Mouse (Mus musculus): Measurements from ENCODE around the gene Fam168a. TPM values are rescaled to one million over a fixed set of nuclear protein-coding genes. Genes with fewer than 3 reads are reported as not detected.

The Fam168a gene
- polyA plus RNA-seq (2012; rRNA removed), result 31.8 and 38.7 TPM in 2 replicates

DNA sequence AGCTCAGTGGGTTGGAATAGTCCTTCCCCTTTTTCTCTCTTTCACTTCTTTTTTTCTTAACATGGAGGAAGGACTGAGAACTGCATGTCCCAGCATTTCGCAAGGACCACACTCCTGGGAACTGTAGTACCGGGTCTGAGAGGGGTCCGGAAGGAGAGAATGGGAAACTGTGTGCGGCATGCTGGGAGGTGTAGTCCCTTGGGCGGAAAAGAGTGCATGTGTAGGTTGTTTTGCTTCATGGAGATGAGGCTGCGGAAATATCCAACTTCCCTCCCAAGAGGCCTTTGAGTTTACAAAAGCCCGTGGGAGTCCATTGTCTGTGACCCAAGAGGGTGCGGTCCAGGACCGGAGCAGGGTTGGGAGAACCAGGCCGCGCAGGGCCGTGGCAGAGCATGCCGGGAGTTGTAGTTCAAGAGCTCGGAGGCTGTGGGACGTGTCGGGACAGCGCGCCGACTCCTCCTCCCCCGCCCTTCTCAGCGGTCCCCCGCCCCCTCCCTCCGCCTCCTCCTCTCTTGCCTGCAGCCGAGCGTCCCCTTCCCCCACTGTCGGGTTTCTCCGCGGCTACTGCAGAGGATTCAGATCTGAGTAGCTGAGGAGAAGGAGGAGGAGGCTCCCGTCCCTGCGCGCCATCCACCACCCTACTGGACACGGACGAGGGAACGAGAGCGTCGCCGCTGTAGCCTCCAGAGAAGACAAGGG lies at the start of gene Fam168a:
TSS of gene Fam168a (plus strand) at position 493 of the 699 bp plus-strand sequence.
- peak; percentile 74 for DNase-seq (ENCODE audit: low spot score)

DNA sequence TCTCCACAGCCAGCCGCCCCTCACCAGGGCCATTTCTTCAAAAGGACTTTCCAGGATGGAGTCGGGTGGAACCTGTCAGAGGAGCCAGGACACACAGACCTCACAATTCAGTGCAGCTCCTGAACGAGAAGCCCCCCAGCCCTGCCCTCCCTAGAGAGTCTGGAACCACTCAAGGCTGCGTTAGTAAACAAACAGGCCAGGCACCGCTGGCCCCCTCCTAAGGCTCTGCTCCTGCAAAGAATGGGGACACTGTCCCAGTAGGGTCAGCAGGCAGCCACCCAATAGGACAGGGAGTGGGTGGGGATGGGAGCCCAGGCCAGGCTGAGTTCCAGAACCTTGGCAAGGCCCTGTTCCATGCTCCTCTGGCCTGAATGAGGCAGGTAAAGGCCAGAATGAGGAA lies 49.7 kb upstream of the Fam168a start:
- DNase-seq (ENCODE audit: low spot score), result no peak

DNA sequence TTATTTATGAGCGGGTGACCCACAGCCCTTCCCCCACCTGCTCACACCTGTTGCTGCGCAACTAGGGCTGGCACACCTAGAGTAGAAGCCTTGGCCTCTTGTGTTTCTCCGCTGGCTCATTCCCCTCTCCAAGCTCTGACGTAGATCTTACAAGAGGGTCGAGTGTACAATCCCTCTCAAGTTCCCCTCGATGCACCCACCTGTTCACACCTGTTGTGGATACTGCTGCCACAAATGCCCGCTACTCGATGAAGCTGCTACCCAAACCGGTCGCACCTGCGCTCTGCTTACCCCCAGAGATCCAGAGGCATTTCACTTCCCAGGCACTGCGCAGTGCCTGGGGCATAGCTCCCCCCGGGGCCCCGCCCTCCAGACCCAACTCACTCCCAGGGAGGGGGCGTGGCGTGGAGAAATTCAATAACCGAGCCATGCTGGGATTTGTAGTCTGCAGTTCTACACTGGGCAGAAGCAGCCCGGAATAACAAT lies 48.3 kb upstream of the Fam168a start:
- no peak for DNase-seq (ENCODE audit: low spot score)

DNA sequence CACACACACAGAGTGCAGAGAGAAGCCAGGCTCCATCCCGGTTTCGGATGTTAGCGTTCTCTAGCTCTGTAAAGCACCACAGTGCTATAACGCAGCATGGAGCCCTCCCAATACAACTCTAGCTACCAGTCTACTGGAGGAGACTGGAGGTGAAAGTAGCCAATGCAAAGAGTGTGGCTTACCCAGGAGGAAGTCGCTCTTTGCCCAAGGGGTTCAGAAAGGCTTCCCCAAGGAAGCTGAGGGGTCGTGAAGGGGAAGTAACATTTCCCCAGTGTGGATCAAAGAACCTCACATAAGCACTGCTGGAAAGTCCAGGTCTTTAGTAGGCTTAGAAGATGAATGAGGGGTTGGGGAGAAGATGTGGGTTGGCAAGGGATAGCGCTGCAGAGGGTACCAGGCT lies 45.2 kb upstream of the Fam168a start:
- DNase-seq (ENCODE audit: low spot score), result no peak

DNA sequence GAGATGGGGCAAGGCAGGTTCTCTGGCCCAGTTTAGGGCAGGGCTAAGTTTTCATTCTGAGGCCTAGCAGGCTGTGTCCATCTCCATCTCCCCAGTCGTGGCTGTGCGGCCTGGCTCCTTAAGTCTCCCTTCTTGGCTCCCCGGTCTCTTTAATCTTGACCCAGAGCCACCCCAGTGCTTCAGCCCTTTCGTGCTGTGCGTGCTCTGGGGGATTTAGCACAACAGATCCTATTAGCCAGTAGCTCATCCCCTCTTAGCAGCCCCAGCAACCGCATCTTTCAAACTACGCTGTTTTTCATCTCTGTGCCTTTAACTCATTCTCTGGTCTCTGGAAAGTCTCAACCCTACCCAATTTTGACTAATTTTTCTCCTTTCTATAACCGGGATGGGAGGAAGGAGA lies 44.2 kb upstream of the Fam168a start, which contains the start of gene Plekhb1:
TSS of gene Plekhb1 (minus strand) at position 184 of the 400 bp plus-strand sequence.
- DNase-seq (ENCODE audit: low spot score), result no peak

DNA sequence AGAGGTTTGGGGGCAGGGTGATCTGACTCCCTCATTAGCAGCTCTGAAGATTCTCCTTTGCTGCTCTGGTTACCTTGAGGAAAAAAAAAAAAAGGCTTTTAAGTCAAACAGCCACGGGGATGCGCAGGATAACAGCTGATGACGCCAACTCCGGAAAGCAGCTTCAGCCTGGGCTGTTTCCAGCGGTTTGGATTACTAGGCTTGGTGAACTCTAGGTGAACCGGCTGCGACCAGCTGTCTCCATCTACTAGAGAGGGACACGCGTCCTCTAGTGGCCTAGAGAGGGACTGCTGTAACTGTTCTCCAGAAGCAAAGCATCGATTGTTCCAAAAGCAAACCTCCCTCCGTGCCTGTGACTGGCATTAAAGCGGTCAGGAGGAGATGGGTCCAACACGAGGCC lies 43.2 kb upstream of the Fam168a start:
- DNase-seq (ENCODE audit: low spot score), result peak; percentile 63

DNA sequence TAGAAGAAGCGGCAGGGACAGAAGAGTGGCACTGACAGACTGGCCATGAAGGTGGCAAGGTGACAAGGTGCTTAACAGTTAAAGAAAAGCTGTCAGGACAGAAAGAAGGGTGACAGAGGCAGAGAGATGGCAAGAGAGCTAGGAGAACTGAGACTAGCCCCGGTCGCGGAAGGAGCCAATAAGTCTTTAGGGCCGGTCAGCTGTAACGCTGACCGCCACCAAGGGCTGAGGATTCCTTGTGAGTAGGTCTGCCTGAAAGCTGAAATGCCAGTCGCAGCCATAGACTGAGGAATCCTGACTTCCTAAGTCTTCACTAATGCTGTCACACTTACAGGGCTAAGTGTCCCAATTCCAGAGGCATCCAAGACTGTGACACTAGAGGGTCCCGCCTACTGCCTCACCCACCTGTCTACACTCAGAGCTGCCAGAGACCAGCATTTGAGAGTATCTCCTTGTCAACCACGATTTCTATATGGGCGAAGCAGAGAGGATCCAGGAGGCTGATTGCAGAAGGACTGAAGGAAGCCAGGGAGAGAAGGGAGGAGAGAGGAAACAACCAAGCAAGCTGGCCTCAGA lies 42.6 kb upstream of the Fam168a start:
- no peak for DNase-seq (ENCODE audit: low spot score)

DNA sequence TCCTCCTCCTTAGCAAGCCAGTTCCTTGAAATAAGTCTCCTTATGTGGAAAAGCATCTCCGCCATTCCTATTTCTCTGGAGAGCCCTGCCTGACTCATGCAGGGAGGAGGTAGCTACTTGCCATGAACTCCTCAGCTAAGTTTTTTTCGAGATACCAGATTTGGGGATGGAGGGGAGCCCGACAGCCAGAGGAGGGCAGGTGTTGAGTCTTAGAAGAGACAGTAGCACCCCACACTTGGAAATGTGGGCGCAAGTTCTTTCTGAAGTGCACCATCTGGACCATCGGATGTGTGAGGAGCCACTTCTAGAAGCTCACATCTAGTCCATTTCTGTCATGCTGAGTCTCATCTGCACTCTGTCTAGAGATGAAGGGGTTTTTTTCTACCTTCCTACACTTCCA lies 35.8 kb upstream of the Fam168a start:
- no peak for DNase-seq (ENCODE audit: low spot score)

DNA sequence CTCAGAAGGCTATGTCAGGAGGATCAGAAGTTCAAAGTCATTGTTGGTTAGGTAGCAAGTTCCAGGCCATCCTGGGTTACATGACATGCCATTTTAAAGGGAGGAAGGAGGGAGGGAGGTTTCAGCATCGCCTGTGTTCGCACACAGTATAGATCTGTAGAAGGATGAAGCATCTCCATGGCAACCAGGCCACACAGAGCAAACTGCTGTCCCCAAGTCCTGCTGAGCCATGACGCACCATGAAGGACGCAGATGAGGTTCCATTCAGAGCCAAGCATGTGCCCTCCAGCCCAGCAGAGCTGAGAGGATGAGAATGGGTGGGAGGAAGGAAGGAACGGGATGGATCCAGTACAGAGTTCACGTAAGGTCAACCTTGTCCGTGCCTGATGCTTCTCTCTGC lies 33.0 kb upstream of the Fam168a start:
- no peak for DNase-seq (ENCODE audit: low spot score)

DNA sequence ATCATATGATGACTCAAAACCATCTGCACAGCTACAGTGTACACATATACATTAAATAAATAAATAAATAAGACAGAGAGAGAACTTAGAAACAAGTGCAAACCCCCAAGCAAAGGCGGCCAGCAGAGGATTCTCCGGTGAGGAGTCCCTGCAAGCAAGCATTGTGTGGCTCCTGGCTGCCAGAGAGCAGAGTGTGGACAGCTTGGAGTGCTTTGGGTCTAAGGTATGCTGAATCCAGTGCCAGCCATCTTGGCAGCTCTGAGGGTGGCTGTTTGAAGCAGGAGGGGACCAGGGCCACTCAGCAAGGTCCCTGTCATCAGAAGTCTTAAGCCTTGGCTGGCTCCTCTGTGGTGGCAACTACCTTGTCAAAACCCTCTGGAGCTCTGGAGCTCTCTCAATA lies 31.5 kb upstream of the Fam168a start:
- no peak for DNase-seq (ENCODE audit: low spot score)

DNA sequence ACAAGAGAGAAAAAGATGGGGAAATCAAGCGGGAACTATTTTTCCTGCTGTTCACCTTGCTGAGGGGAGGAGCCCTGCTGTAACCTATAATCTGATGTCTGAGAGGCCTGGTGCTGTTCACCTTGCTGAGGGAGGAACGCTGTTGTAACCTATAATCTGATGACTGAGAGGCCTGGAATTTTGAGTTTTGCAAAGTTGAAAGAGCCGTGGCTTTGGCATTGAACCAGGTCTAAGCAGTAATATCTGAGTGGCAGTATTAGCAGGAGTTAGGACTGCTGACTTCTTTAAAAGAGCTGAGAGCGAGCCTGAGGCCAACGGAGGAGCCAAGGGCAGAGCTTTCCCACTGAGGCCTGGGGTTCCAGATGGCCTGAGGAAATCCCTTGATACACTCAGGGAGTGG lies 28.4 kb upstream of the Fam168a start:
- no peak for DNase-seq (ENCODE audit: low spot score)

DNA sequence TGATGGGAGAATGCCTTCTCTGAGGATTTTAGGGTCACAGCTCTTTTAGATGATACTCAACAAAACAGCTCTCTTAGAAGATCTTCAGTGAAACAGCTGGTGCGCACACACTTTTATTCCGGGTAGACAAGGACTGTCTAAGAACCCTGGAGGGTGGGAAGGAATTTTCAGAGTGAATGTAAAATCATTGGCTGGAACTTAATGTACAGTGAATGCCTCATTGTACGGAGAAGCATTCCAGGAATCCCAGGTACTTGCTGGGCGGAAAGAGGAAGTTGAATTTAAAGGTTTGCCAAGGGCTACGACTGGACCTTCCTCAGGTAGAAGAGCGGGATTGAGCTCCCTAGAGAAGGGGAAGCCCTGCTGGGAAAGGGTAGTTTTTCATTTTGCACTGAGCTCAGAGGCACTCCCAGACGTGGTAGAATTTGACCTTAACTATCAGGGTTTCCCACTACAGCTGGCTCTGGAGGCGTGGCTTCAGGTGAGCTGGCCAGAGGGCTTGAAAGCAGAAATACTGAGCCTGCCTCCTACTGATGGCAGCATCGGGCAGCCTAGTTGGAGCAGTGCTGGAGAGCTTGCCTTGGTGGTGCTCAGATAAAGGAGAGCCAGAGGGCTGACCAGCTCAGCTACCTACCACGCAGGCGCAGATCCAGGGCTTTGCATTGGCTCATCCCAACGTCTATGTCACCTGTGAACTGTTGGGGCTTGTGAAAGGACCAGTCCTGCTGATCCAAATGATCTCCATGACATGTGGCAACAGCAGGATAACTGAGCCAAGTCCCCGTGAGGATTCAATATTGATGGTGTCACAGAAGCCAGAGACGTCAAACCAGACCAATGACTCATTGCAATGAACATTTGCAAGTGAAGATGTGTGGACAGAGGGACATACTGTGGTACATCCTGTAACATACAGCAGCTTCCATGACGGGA lies 27.2 kb upstream of the Fam168a start:
- no peak for DNase-seq (ENCODE audit: low spot score)

DNA sequence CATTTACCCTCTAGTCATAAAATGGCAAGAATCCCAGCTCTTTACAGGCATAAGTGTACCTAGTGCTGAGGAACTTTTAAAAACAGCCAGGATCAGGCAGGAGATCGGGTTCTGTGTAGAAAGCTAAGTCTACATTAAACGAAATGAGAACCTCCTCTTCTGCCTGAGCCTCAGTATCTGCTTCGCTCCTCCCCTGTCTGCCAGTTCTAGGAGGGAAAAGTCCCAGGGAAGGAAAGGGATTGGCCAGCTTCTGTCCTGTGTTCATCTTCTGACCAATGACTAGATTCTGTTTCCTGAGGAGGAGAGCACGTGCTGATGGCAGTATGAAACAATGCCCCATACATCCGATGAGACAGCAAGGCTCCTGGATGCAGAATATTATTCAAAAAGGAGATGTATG lies 25.3 kb upstream of the Fam168a start:
- DNase-seq (ENCODE audit: low spot score), result no peak

DNA sequence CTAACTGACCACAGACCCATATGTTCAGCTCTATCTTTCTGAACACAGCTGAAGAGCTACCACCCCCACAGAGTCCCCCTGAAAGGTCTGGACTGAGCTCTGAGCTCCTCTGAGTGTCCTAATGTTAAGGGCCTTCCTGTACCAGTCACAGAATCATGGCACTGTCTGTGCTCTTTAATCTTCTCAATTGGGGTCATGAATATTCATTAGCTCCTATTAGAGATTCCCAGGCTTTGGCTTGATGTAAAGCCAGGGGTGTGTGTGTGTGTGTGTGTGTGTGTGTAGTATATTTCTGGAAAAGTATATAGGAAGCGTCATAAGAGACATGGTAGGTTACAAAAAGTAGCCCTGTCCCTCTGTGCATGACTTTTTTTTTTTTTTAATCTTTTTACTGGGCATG lies 23.2 kb upstream of the Fam168a start:
- no peak for DNase-seq (ENCODE audit: low spot score)

DNA sequence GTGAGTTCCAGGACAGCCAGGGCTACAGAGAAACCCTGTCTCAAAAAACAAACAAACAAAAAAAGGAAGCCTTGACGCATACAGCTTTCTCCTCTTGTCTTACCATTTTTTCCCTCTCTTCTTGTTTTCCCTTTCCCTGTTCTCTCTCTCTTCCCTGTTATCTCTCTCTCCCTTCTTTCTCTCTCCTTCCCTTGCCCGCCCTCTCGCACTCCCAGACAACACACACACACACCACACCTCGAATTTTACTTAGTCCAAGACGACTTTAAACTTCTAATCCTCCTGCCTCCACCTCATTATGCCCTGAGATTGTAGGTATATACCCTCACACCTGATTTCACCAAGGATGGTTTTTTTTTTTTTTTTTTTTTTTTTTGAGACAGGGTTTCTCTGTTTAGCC lies 22.4 kb upstream of the Fam168a start:
- no peak for DNase-seq (ENCODE audit: low spot score)

DNA sequence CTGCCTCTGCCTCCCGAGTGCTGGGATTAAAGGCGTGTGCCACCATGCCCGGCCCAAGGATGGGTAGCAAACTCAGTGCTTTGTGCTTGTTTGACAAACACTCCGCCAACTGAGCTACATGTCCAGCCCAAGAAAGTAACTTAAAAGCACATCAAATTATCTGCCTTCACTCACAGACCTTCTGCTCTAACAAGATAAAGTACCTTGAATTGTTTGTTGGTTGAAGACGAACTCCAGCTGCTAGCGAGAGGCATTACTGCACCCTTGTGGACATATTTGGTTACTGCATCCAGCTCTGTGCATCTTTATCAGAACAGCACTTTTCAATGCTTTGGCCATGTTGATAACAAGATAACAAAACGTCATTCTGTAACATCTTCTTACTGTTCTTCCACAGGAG lies 21.9 kb upstream of the Fam168a start:
- no peak for DNase-seq (ENCODE audit: low spot score)

DNA sequence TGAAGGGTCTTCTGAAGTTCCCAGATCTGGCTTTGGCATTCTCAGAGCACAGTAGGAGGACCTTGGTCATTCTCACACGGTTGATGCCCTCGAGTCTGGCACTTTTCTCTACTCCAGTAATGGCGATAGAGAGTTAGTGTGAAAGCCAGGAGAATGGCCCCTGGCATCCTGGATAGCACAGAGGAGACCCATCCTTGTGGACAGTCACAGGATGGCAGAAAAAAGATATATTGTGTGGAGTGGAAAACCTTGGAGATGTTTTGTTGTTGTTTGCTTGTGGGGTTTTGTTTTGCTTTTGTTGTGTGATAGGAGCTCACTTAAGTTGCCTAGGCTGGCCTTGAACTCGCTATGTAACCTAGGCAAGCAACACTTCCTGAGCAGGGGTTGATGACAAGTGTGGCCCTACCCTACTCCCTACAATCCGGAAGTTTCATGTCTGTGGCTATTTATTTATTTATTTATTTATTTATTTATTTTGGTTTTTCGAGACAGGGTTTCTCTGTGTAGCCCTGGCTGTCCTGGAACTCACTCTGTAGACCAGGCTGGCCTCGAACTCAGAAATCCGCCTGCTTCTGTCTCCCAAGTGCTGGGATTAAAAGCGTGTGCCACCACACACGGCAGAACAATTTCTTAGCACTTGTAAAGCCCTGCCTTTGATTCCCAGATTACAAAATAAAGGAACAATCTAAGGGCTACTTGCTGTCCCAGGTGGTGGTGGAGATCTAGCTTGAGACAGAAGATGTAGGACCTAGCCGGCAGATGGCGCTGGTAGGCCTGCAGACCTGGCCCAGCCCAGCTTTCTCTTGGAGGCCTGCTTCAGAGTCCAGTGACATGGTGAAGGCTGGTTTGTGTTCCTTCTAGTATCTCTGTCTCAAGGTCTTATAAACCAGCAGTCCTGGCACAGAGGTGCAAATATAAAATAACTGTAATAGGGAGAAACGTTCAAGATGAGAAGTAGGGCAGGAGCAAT lies 21.1 kb upstream of the Fam168a start:
- peak; percentile 57 for DNase-seq (ENCODE audit: low spot score)

DNA sequence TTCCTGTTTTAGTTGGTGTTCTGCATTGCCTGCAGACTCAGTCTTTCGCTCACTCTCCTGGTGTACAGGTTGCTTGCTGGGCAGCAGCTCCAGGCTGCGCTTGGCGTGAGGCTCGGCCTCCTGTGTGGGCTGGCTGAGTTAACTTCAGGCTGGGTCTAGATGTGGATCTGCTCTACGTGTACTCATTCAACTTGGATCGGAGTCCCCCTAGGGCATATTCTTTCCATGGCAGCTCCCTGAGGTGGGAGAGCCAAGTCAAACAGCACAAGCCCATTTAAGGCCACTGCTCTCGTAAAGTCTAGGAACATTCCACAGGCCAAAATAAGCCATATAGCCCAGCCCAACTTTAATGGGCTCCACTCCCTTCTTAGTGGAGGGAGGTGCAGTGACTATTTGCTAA lies 18.0 kb upstream of the Fam168a start:
- no peak for DNase-seq (ENCODE audit: low spot score)

DNA sequence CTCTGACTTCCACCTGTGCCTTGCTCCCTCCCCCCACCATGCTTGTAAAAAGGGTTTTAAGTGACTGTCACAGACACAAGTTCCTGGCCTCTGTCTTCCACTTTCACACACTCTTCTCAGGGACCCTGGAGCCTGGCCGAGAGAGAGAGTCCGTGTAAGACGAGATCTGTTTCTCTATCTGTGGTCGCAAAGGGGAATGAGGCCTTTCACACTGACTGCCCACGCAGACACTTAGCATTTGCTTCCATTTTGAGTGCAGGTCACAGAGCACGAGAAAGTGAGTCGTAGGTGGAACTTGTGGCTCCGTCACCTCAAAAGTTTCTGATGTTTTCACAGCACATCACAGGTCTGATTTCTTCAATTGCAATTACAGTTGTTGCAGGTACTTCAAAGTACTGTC lies 13.2 kb upstream of the Fam168a start:
- no peak for DNase-seq (ENCODE audit: low spot score)

DNA sequence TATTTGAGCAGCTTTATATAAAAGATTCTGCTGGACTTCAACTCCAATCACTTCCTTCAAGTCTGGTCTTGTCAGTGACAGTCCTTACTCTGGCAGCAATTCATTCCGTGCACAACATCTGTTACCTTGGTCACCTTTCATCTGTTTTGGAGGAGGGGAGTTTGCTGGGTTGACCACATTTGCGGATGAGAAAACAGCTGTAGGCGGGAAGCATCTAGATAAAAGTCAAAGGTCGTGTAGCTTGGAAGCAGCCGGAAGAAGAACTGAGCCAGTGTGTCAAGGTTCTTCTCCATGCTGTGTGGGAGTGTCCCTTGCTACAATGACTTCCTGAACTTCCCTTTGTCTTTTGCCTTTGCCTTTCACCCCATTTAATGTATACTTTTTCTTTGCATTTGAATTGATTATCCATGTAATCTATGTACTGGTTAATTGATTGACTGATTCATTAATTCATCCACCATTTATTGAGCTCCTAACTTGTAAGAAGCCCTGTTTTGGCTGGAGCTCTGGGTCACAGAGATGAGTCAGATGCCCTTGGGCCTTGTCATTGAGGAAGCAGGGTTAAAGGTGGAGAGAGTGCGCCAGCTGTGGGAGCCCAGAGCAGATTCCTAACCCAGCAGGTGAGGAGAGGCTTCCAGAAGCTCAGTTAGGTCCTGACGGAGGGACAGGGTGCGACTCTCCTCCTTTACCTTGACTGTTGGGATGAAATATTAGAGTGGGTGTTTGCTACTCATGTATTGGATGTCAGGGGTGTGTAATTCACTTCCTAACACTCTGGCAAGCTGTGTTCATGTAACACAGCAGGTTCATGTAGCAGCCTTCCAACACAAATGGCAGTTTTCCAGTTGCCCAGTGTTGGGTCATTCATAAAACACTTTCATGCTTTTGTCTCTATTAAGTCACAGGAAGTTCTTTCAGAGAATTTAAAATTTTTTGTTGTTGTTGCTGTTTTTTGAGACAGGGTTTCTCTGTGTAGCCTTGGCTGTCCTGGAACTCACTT lies 6.4 kb upstream of the Fam168a start:
- DNase-seq (ENCODE audit: low spot score), result no peak
